Mouse (Mus musculus) liver, embryonic 11.5 days (tissue): Measurements from ENCODE around the gene Tmc7. TPM values are rescaled to one million over a fixed set of nuclear protein-coding genes. Genes with fewer than 3 reads are reported as not detected.

ENCODE experiments used
- ATAC-seq: fragments of 200-750 bp; cut with Nextera tagmentation; replicated peaks from 2 replicates; pipeline ENCODE4 v1.8.0; 2017; ENCODE audit warnings: moderate number of reproducible peaks, mild to moderate bottlenecking, moderate TSS enrichment, moderate library complexity; ENCODE audit not compliant: low FRiP score
- DNase-seq: peaks from one replicate; pipeline ENCODE4 v3.0.0-alpha.2; 2017; ENCODE audit warnings: low spot score
- H3K27ac ChIP-seq: fragments of 300-500 bp; sonication (generic); 2 replicates; pipeline ENCODE4 v1.5.1; 2014; ENCODE audit warnings: mild to moderate bottlenecking, low read depth, low read length, control low read depth
- H3K27me3 ChIP-seq: fragments of 300-500 bp; sonication (generic); replicated peaks from 2 replicates; pipeline ENCODE4 v1.6.1; 2014; ENCODE audit warnings: low read length, mixed read lengths; ENCODE audit not compliant: control insufficient read depth, insufficient read depth
- H3K36me3 ChIP-seq: fragments of 300-500 bp; sonication (generic); 2 replicates; pipeline ENCODE4 v1.6.1; 2014; ENCODE audit warnings: mild to moderate bottlenecking, low read length, moderate library complexity, mixed read lengths; ENCODE audit not compliant: control insufficient read depth, insufficient read depth
- H3K4me1 ChIP-seq: fragments of 300-500 bp; sonication (generic); replicated peaks from 2 replicates; pipeline ENCODE4 v1.6.1; 2014; ENCODE audit warnings: low read length, mixed read lengths; ENCODE audit not compliant: control insufficient read depth, insufficient read depth
- H3K4me2 ChIP-seq: fragments of 300-500 bp; sonication (generic); 2 replicates; pipeline ENCODE4 v1.6.1; 2014; ENCODE audit warnings: mild to moderate bottlenecking, control low read depth, moderate library complexity
- H3K4me3 ChIP-seq: fragments of 300-500 bp; sonication (generic); 2 replicates; pipeline ENCODE4 v1.5.1; 2014; ENCODE audit warnings: low read depth, low read length, control low read depth
- H3K9ac ChIP-seq: fragments of 300-500 bp; sonication (generic); 2 replicates; pipeline ENCODE4 v1.6.1; 2014; ENCODE audit warnings: low read depth, low read length, control low read depth
- H3K9me3 ChIP-seq: fragments of 300-500 bp; sonication (generic); 2 replicates; pipeline ENCODE4 v1.6.1; 2016; ENCODE audit warnings: low read length, inconsistent platforms, mixed read lengths; ENCODE audit not compliant: control insufficient read depth
- WGBS: fragments of 180-500 bp; shearing (Covaris S2); extraction: QIAGEN DNeasy Blood & Tissue Kit; methylation state at CpG from one replicate; pipeline ENCODE4 v1.1.7; 2014; 5-methylcytosine and 5-hydroxymethylcytosine counted together
- polyA plus RNA-seq: library from polyadenylated mRNA; unstranded; fragments of >200 nt; fragmentation: Nextera tagmentation; extraction: Ambion mirVana; gene quantifications from 2 replicates; pipeline ENCODE4 v1.2.1, GENCODE M21; 2014

Tmc7 gene
- polyA plus RNA-seq: 0.89 and 1.3 TPM in 2 replicates

DNA sequence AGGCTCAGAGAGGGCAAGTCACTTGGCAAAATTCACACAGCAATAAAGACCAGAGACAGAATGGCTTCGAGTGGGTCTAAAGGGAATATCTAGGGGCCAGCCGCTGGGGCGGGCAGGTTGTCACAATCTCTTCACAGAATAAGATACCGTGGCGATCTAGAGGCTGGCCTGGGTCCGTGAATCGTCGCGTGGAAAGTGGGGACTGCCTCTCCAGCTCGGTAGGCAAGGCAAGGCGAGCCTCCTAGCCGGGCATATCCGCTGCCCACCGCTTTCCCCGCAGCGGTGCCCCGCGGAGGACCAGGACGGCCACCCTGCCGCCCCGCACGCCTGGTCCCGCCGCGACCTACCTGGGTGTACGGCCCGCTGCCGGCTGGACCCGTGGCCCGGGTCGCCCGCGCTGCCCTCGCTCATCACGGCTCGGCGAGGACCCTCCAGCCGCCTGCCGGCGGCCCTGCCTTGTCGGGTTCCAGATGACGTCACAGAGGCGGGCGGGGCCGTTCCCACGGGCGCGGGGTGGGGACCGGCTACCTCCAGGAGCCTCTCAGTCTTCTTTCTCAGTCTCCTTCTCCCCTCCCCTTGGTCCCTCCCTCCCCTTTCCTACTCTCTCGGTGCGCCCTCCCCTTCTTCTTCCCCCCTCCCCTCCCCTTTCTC lies at the start of gene Tmc7:
TSS of gene Tmc7 (minus strand) at position 480 of the 651 bp plus-strand sequence.
- ATAC-seq (peak; percentile 81), DNase-seq (peak; percentile 75)
- Histone ChIP-seq H3K27me3 (no peaks in the 10 kb centered on the region; the same call in 1 of the 2 replicates), H3K9ac (peak within 1 kb of the TSS; percentile 63), H3K27ac (no peak within 1 kb of the TSS), H3K4me1 (no peaks in the 10 kb centered on the region), H3K36me3 (no peaks in the 10 kb centered on the region), H3K9me3 (peaks cover 3% of the 10 kb centered on the region; the same call in 1 of the 2 replicates), H3K4me3 (peak within 1 kb of the TSS; percentile 64), H3K4me2 (peak within 1 kb of the TSS; percentile 97)
- under 1% methylated on average over 47 of the region's 51 CpGs for WGBS

GRCm38 (mm10) chr7:118633951-118634350 lies 49.4 kb upstream of the Tmc7 start:
- H3K9me3 ChIP-seq: no peaks in the 10 kb centered on the region
- WGBS: 77% methylated on average over 7 of the region's 7 CpGs
- ATAC-seq (no peak), DNase-seq (no peak)
- H3K27ac ChIP-seq: no peak overlapping the region
- no peak overlapping the region for H3K4me2 ChIP-seq
- H3K27me3 ChIP-seq: no peaks in the 10 kb centered on the region
- no peaks in the 10 kb centered on the region for H3K36me3 ChIP-seq
- H3K4me1 ChIP-seq: no peaks in the 10 kb centered on the region
- H3K9ac ChIP-seq: no peak overlapping the region
- no peak overlapping the region for H3K4me3 ChIP-seq

GRCm38 (mm10) chr7:118633094-118633493 lies 48.6 kb upstream of the Tmc7 start:
- no peak overlapping the region for H3K9ac ChIP-seq
- no peaks in the 10 kb centered on the region for H3K27me3 ChIP-seq
- H3K4me1 ChIP-seq: no peaks in the 10 kb centered on the region
- no peaks in the 10 kb centered on the region for H3K9me3 ChIP-seq
- ATAC-seq (no peak), DNase-seq (no peak)
- no peaks in the 10 kb centered on the region for H3K36me3 ChIP-seq
- no peak overlapping the region for H3K27ac ChIP-seq
- no peak overlapping the region for H3K4me2 ChIP-seq
- no peak overlapping the region for H3K4me3 ChIP-seq
- WGBS: 80% methylated on average over 9 of the region's 9 CpGs

- no peaks in the 10 kb centered on the region for H3K36me3 ChIP-seq
- ATAC-seq (no peak), DNase-seq (no peak)
- H3K4me1 ChIP-seq: no peaks in the 10 kb centered on the region
- no peak overlapping the region for H3K4me3 ChIP-seq
- WGBS: 76% methylated on average over 13 of the region's 13 CpGs
- no peak overlapping the region for H3K9ac ChIP-seq
- no peak overlapping the region for H3K4me2 ChIP-seq
- H3K27ac ChIP-seq: no peak overlapping the region
- no peaks in the 10 kb centered on the region for H3K9me3 ChIP-seq
- H3K27me3 ChIP-seq: no peaks in the 10 kb centered on the region
Measured at GRCm38 (mm10) chr7:118627550-118628298, 43.2 kb upstream of the Tmc7 start.

DNA sequence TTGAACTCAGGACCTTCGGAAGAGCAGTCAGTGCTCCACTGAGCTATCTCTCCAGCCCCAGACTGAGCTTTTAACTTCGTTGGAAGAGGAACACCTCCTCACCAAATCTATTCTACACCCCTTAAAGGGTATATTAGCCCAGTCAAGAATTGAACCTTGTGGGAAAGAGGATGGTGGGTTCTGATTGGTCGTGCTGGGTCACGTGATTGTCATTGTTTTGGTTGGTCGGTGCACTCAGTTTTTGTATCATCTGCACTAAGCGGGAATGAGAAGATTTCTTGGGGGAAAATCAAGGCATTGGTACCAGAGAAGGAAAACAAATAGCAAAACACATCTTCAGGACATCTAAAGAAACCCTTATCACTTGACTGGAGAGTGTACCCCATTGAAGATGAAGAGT lies 36.6 kb upstream of the Tmc7 start:
- Histone ChIP-seq H3K36me3 (no peaks in the 10 kb centered on the region), H3K27me3 (no peaks in the 10 kb centered on the region), H3K27ac (no peak overlapping the region), H3K4me1 (no peaks in the 10 kb centered on the region), H3K9me3 (no peaks in the 10 kb centered on the region), H3K4me3 (no peak overlapping the region), H3K4me2 (no peak overlapping the region), H3K9ac (no peak overlapping the region)
- ATAC-seq (no peak), DNase-seq (no peak)
- WGBS: 73% methylated on average over 6 of the region's 6 CpGs

GRCm38 (mm10) chr7:118620243-118620906 lies 35.8 kb upstream of the Tmc7 start:
- Histone ChIP-seq H3K9ac (no peak overlapping the region), H3K9me3 (no peaks in the 10 kb centered on the region), H3K4me1 (no peaks in the 10 kb centered on the region), H3K27me3 (no peaks in the 10 kb centered on the region), H3K4me3 (no peak overlapping the region), H3K4me2 (no peak overlapping the region), H3K36me3 (no peaks in the 10 kb centered on the region), H3K27ac (no peak overlapping the region)
- DNase-seq: no peak
- ATAC-seq: no peak
- WGBS: 83% methylated on average over 7 of the region's 7 CpGs

- Histone ChIP-seq H3K4me3 (no peak overlapping the region), H3K27me3 (no peaks in the 10 kb centered on the region), H3K36me3 (no peaks in the 10 kb centered on the region), H3K4me2 (no peak overlapping the region), H3K9ac (no peak overlapping the region), H3K27ac (no peak overlapping the region), H3K4me1 (no peaks in the 10 kb centered on the region), H3K9me3 (no peaks in the 10 kb centered on the region)
- no peak for DNase-seq
- no peak for ATAC-seq
- 75% methylated on average over 5 of the region's 5 CpGs for WGBS
Measured at GRCm38 (mm10) chr7:118618104-118618503, 33.6 kb upstream of the Tmc7 start.

DNA sequence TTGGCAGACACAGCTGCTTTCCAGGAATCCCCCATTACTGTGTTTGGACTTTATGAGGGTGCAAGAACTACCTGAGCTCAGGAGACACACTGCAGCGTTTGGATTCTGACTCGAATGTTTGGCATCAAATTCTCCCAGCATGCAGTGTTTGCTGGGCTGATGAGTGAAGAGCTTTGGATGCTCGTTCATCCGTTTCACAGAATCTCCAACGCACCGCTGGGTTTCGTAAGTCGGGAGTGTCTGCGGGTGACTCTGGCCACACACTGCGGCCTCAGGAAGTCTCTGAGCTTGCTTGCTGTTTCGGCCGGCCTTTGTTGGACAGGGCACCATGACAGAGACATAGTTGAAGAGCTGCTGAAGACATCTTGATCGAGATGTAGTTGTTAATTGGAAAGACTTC lies 29.5 kb upstream of the Tmc7 start:
- WGBS: 65% methylated on average over 13 of the region's 13 CpGs
- Histone ChIP-seq H3K4me3 (no peak overlapping the region), H3K27me3 (no peaks in the 10 kb centered on the region), H3K4me1 (no peaks in the 10 kb centered on the region), H3K9me3 (no peaks in the 10 kb centered on the region), H3K4me2 (no peak overlapping the region), H3K27ac (no peak overlapping the region), H3K36me3 (no peaks in the 10 kb centered on the region), H3K9ac (no peak overlapping the region)
- no peak for ATAC-seq
- no peak for DNase-seq
